Mouse (Mus musculus) frontal cortex, adult (tissue): ENCODE results near the gene Rab36.

Experiments used
- ATAC-seq: cut with Nextera tagmentation; 2 replicates; pipeline ENCODE4 v1.9.2; 2017; ENCODE audit warnings: mild to moderate bottlenecking, moderate library complexity, mixed read lengths; ENCODE audit not compliant: low TSS enrichment

Rab36 gene

DNA sequence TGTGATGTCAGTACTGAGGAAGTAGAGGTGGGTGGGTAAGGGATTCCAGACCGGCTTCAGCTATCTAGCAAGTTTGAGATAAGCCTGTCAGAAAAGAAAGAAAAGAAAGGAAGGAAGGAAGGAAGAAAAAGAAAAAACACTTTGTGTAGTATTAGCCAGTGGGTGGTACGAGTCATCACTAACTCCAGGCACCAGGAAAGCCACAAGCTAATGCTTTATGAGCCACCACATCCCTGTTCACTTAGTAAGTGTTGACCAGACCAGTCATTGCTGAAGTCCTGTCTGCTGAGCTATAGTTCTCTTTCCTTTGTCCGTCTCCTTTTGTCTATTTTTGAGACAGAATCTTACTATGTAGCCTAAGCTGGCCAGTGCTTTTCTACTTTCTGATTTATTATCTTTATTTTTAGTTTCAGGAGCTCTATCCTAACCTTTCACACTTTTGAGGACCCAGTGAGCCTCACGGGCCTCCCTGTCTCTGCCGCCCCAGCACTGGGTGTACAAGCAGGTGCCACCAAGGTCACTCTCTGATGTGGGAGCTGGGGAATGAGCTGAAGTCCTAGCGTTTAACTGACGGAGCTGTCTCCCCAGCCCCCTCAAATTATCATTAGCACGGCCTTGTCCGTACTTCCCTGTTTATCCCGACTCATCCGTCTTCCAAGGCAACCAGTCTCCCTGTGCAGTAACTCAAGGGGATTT, 33.6 kb downstream of the Rab36 start:
- ATAC-seq = no peak

- no peak for ATAC-seq
These were observed 38.8 kb downstream of the Rab36 start for GRCm38 (mm10) chr10:75075665-75076064.

- no peak for ATAC-seq
These were observed 41.6 kb downstream of the Rab36 start for GRCm38 (mm10) chr10:75078174-75079128.

GRCm38 (mm10) chr10:75085330-75085729, 48.5 kb downstream of the Rab36 start:
- ATAC-seq = peak; percentile 47

- ATAC-seq = no peak
These were observed 51.6 kb downstream of the Rab36 start for GRCm38 (mm10) chr10:75088471-75088870.

- ATAC-seq = peak; percentile 39; the same call in 1 of the 2 replicates
These were observed 54.8 kb downstream of the Rab36 start for GRCm38 (mm10) chr10:75091478-75092152.

GRCm38 (mm10) chr10:75093252-75093987, 56.6 kb downstream of the Rab36 start:
- ATAC-seq = no peak

- ATAC-seq = no peak
These were observed 57.5 kb downstream of the Rab36 start for GRCm38 (mm10) chr10:75094338-75094737.

DNA sequence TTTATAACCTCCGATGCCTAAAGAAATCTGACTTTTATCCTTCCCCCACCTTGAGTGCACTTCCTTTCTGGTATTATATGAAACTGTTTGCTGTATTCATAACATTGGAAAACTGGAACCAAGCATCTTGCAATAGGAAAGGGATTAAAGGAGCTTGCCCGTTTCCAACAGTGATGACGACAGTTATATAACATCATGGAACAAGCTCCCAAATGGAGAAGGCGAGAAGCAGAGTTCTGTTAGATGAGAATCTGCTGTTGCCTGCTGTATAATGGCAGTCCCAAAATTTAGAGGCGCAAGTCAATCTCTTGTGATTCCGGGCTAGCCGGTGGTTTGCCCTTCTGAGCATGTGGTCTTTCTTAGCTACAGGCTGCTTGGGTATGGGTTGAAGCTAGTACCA, 58.4 kb downstream of the Rab36 start:
- ATAC-seq = peak; percentile 48

DNA sequence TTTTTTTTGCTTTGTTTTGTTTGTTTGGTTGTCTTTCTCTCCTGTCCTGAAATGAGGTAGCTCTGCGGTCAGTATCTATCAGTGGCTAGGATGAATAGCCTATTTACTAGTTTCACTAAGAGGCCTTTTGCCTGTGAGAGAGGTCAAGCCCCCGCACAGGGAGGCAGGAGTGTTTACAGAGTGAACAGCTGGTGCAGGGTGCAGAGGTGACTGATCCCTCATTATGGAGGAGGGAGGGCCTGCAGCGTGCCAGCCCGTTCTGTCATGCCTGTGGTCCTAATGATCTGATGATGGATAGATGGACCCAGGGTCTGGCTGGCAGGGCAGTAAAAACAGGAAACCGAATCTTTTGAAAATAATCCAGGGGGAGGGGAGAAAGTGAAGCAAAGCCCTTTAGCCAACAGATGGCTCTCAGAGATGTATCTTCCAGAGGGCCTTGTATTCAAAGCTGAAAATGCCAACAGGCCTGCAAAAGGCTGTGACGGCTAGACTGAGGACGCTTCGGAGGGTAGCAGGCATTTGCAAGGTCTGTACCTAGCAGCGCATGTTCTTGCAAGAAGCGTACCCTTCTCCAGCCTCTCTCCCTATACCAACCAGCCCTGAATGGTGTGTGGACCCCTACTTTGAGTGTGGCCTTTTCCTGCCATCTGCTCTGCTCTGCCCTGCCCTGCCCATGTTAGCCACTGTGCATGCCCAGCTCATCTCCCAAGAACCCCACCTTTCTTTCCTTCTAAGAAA, 61.8 kb downstream of the Rab36 start:
- no peak for ATAC-seq

GRCm38 (mm10) chr10:75100298-75100697, 63.4 kb downstream of the Rab36 start:
- ATAC-seq = peak; percentile 62

GRCm38 (mm10) chr10:75103502-75103901, 66.6 kb downstream of the Rab36 start:
- ATAC-seq = no peak
